Mouse (Mus musculus): ENCODE data around the gene Aloxe3.

- TF ChIP-seq CTCF (IDR thresholded peaks at IDR 0.05 in 2 of 3, conservative IDR thresholded peaks at IDR 0.05 in 1 of 3; ENCODE audit: control insufficient read depth in 1 of 3, insufficient read depth in 1 of 3, low read depth in 2 of 3, low read length in 3 of 3, poor library complexity in 1 of 3, severe bottlenecking in 1 of 3): no peak
- TF ChIP-seq ZC3H11A (IDR thresholded peaks at IDR 0.05; ENCODE audit: low read depth, low read length): no peak
- TF ChIP-seq BHLHE40 (IDR thresholded peaks at IDR 0.05; ENCODE audit: borderline replicate concordance, low read depth, low read length): no peak
- no peak for TF ChIP-seq ELF1 (IDR thresholded peaks at IDR 0.05; ENCODE audit: low read depth, low read length)
- no peak for TF ChIP-seq POLR2AphosphoS5 (IDR thresholded peaks at IDR 0.05; ENCODE audit: borderline replicate concordance, low read depth, low read length)
- TF ChIP-seq SMC3 (IDR thresholded peaks at IDR 0.05; ENCODE audit: low read depth, low read length): no peak
- TF ChIP-seq POLR2A (IDR thresholded peaks at IDR 0.05; ENCODE audit: control insufficient read depth in 1 of 2, insufficient read depth in 1 of 2, low read depth in 1 of 2, low read length in 2 of 2, poor library complexity in 1 of 2): no peak
These were observed 22.6 kb upstream of the Aloxe3 start for GRCm38 (mm10) chr11:69103121-69103520.
